Mouse (Mus musculus): ENCODE data around the gene Cebpb.

Gene Cebpb

DNA sequence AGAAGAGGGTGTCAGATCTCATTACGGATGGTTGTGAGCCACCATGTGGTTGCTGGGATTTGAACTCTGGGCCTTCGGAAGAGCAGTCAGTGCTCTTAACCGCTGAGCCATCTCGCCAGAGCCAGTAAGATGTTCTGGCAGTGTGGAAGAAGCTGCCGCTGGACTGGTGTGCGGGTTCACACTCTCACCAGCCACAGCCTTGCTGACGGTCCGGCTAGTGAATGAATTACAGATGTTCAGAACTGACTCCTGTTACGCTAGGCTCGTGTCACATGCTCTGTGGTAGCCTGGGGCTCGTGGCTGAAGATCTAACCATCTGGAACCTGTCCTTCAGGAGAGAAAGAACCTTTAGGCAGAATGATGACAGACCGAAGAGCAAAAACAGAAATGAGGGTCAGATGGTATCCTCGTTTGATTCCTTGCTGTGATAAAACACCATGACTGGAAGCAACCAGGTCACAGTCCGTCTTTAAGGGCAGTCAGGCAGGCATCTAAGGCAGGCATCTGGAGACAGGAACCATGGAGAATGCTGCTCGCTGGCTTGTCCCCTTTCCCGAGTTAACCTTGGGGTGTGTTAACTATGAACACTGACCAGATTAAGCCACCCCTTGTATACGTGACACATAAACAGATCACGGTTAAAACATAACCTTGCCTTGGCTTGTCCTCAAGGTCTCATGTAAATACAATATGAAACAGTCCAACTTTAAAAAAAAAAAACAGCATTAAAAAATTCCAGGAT is 22.6 kb upstream of the Cebpb start:
- no peak for DNase-seq

- DNase-seq, result no peak
These were observed 20.3 kb upstream of the Cebpb start for GRCm38 (mm10) chr2:167668426-167668825.

DNA sequence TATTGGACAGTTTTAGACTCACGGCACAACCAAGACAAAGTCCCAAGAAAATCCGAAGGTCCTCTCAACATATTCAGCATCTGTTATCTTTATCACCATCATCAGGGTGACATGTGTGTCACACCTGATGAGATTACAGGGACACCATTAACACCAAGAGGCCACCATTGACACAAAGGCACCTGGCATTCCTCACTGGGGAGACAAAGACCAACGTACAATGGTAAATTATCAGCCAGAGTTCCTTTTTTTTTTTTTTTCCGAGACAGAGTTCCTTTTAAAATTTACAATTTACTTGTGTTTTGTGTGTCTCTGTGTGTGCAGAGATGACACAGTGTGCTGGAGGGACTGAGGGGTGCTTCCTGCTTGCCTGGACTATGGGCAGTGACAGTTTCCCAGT is 19.3 kb upstream of the Cebpb start:
- no peak for DNase-seq

GRCm38 (mm10) chr2:167671101-167671633 is 17.5 kb upstream of the Cebpb start:
- DNase-seq, result peak; percentile 67

DNA sequence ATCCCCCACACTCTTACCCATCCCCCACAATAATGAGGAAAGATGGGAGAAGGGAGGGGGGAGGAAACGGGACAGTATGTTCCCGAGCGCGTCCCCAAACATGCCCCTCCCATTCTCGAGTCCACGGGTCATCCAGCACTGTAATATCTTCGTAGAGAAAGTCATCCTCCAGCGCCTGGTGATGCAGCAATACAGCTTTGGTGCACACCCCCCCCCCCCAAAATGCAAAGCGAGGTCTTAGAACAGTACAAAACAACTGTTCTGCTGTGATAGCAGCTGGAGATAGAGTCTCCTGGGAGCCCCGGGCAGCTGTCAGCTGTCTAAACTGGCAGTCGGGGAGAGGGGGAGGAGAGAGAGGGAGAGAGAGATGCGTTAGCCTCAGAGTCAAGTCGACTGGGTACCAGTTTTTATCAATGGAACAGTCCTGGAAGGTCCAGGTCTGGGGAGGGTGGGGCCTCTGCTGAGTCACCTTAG is 16.5 kb upstream of the Cebpb start:
- peak; percentile 65 for DNase-seq

GRCm38 (mm10) chr2:167675120-167675909 is 13.4 kb upstream of the Cebpb start:
- peak; percentile 63 for DNase-seq

- DNase-seq, result no peak
These were observed 10.1 kb upstream of the Cebpb start for GRCm38 (mm10) chr2:167678600-167678999.

GRCm38 (mm10) chr2:167679902-167680430 is 8.7 kb upstream of the Cebpb start:
- DNase-seq, result peak; percentile 86

- peak; percentile 85 for DNase-seq
These were observed 8.1 kb upstream of the Cebpb start for GRCm38 (mm10) chr2:167680657-167681056.

DNA sequence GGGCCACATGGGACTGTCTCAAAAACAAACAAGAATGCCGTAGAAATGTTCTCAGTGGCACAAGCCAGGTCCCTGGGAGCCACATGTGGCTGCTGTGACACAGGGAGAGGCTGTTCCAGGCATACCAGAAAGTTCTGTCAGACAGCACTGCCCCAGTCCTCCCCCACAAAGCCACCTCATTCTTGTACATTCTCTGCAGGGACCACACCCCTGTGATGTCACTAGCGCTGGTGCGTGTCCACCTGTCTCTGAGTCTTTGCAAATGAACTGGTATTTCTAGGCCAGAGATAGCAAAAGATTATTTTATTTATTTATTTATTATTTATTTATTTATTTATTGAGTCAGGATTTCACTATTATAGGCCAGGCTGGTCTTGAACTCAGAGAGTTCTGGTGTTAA is 5.0 kb upstream of the Cebpb start:
- DNase-seq, result no peak

- peak; percentile 99 for DNase-seq
These were observed 3.6 kb upstream of the Cebpb start for GRCm38 (mm10) chr2:167685137-167685536.

GRCm38 (mm10) chr2:167685865-167686264 is 2.9 kb upstream of the Cebpb start:
- DNase-seq, result no peak

- DNase-seq, result no peak
These were observed 2.1 kb upstream of the Cebpb start for GRCm38 (mm10) chr2:167686382-167687249.

DNA sequence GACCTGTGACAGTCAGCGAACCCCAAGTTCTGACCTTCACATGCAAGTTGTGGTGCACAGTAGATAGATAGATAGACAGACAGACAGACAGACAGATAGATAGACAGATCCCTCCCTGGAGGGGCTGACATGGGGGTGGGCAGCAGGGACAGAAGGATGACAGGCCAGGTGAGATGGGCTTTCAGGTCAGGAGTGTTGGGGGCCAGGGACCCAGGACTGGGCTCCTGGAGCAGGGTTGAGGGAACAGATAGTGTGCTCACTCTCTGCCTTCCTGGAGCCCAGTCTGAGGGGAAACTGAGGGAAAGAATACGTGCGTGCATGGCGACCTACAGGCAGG is 1.5 kb upstream of the Cebpb start:
- DNase-seq, result no peak

GRCm38 (mm10) chr2:167687651-167688101 is 1.0 kb upstream of the Cebpb start:
- peak; percentile 68 for DNase-seq

- DNase-seq, result peak; percentile 41
These were observed 603 bp upstream of the Cebpb start for GRCm38 (mm10) chr2:167688126-167688497.

GRCm38 (mm10) chr2:167689501-167690218 is 945 bp downstream of the Cebpb start, which contains the start of gene Tmem189:
Gene Tmem189 (minus strand): TSS chr2:167689822.
- DNase-seq, result peak; percentile 83

- DNase-seq, result peak; percentile 71
These were observed 1.7 kb downstream of the Cebpb start for GRCm38 (mm10) chr2:167690219-167690961.

GRCm38 (mm10) chr2:167690962-167691311 is 2.2 kb downstream of the Cebpb start:
- DNase-seq, result peak; percentile 79

DNA sequence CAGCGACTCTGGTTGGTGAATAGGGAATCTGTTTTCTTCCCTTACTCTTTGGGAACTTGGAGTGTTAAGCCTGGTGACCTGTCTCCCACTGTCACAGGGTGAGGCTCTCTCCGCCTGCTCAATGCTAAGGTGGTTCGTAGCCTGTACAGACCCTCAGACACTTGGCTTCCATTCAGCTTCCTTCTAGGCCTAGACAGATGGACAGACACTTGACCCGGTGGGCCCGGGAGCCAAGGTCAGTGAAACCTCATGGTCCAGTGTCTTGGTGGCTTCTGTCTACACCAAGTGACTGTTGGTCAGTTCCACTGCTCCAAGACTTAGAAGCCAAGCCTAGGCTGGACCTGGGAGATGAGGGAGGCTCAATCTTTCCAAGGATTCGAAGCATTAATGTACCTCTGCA is 2.7 kb downstream of the Cebpb start:
- DNase-seq, result no peak

All from lung, postnatal 36 days (tissue).